Mouse (Mus musculus) erythroblast, adult 5-6 weeks (primary cell): ENCODE data around the gene Il6. TPM values are rescaled to one million over a fixed set of nuclear protein-coding genes. Genes with fewer than 3 reads are reported as not detected.

Experiments
- total RNA-seq, 2 experiments: library from RNA; stranded (forward) in 1 of 2; stranded (reverse) in 1 of 2; fragments of 150-400 nt in 1 of 2; fragments of 200-764, 138-1000 nt in 1 of 2; gene quantifications; 2 replicates each; pipeline versions ENCODE4 v1.2.3 to v1.2.4; 2015 to 2017; ENCODE audit warnings: low replicate concordance in 2 of 2

The Il6 gene
- total RNA-seq, 2 experiments from 2014 or later: 2.1 TPM; not detected in 1

Other genes with a start within 250 kb of the Il6 start
- gene Tyms, start 60.5 kb downstream of the Il6 start, total RNA-seq (2015; ENCODE audit: low replicate concordance): 46.7 and 65.4 TPM in 2 replicates
- 46.1 and 47.5 TPM in 2 replicates for gene Tyms, start 60.5 kb downstream of the Il6 start, total RNA-seq (2017; ENCODE audit: low replicate concordance)
- gene Garem2, start 92.0 kb downstream of the Il6 start, total RNA-seq (2015; ENCODE audit: low replicate concordance): not detected in 2 replicates
- not detected in 2 replicates for gene Garem2, start 92.0 kb downstream of the Il6 start, total RNA-seq (2017; ENCODE audit: low replicate concordance)
- gene 3110082J24Rik, start 93.0 kb downstream of the Il6 start, total RNA-seq (2015; ENCODE audit: low replicate concordance): not detected in 2 replicates
- not detected in 2 replicates for gene 3110082J24Rik, start 93.0 kb downstream of the Il6 start, total RNA-seq (2017; ENCODE audit: low replicate concordance)
- gene Hadha, start 142.0 kb downstream of the Il6 start, total RNA-seq (2015; ENCODE audit: low replicate concordance): 15.9 and 23.2 TPM in 2 replicates
- 73.7 and 102 TPM in 2 replicates for gene Hadha, start 142.0 kb downstream of the Il6 start, total RNA-seq (2017; ENCODE audit: low replicate concordance)
- gene Hadhb, start 142.1 kb downstream of the Il6 start, total RNA-seq (2015; ENCODE audit: low replicate concordance): 36.1 and 37.4 TPM in 2 replicates
- gene Hadhb, start 142.1 kb downstream of the Il6 start, total RNA-seq (2017; ENCODE audit: low replicate concordance): 30.8 and 35.7 TPM in 2 replicates
- gene Adgrf3, start 192.6 kb downstream of the Il6 start, total RNA-seq (2015; ENCODE audit: low replicate concordance): not detected in 2 replicates
- not detected in 2 replicates for gene Adgrf3, start 192.6 kb downstream of the Il6 start, total RNA-seq (2017; ENCODE audit: low replicate concordance)
- 5.2 and 9.6 TPM in 2 replicates for gene Selenoi, start 219.5 kb downstream of the Il6 start, total RNA-seq (2015; ENCODE audit: low replicate concordance)
- 8.0 and 13.8 TPM in 2 replicates for gene Selenoi, start 219.5 kb downstream of the Il6 start, total RNA-seq (2017; ENCODE audit: low replicate concordance)